Mouse (Mus musculus) midbrain, embryonic 13.5 days (tissue): ENCODE measurements around the gene Oard1. TPM values are rescaled to one million over a fixed set of nuclear protein-coding genes. Genes with fewer than 3 reads are reported as not detected.

Experiments
- ATAC-seq: fragments of 200-750 bp; cut with Nextera tagmentation; 2 replicates; pipeline ENCODE4 v1.8.0; 2017; ENCODE audit warnings: mild to moderate bottlenecking, moderate TSS enrichment, moderate library complexity
- H3K27ac ChIP-seq: fragments of 300-500 bp; sonication (generic); 2 replicates; pipeline ENCODE4 v1.5.1; 2015; ENCODE audit warnings: inconsistent platforms, mild to moderate bottlenecking, moderate library complexity
- H3K27me3 ChIP-seq: fragments of 300-500 bp; sonication (generic); 2 replicates; pipeline ENCODE4 v1.6.1; 2015; ENCODE audit warnings: mild to moderate bottlenecking, inconsistent platforms
- H3K36me3 ChIP-seq: fragments of 300-500 bp; sonication (generic); 2 replicates; pipeline ENCODE4 v1.6.1; 2015; ENCODE audit warnings: mild to moderate bottlenecking, inconsistent platforms
- H3K4me1 ChIP-seq: fragments of 300-500 bp; sonication (generic); replicated peaks from 2 replicates; pipeline ENCODE4 v1.6.1; 2015; ENCODE audit warnings: inconsistent platforms
- H3K4me2 ChIP-seq: fragments of 300-500 bp; sonication (generic); replicated peaks from 2 replicates; pipeline ENCODE4 v1.6.1; 2015; ENCODE audit warnings: moderate library complexity, mild to moderate bottlenecking, inconsistent platforms
- H3K4me3 ChIP-seq: fragments of 300-500 bp; sonication (generic); replicated peaks from 2 replicates; pipeline ENCODE4 v1.5.1; 2015; ENCODE audit warnings: mild to moderate bottlenecking, inconsistent platforms
- H3K9ac ChIP-seq: fragments of 300-500 bp; sonication (generic); replicated peaks from 2 replicates; pipeline ENCODE4 v1.6.1; 2015; ENCODE audit warnings: mild to moderate bottlenecking, inconsistent platforms
- H3K9me3 ChIP-seq: fragments of 300-500 bp; sonication (generic); 2 replicates; pipeline ENCODE4 v1.6.1; 2016; ENCODE audit warnings: mild to moderate bottlenecking, inconsistent platforms
- WGBS: fragments of 180-500 bp; shearing (Covaris S2); methylation state at CpG from one replicate; pipeline ENCODE4 v1.1.7; 2015; 5-methylcytosine and 5-hydroxymethylcytosine counted together
- polyA plus RNA-seq: library from polyadenylated mRNA; unstranded; fragments of >200 nt; fragmentation: Nextera tagmentation; extraction: Ambion mirVana; gene quantifications from 2 replicates; pipeline ENCODE4 v1.2.1, GENCODE M21; 2015

The Oard1 gene
- polyA plus RNA-seq, 1 experiment from 2014 or later: 65.6 TPM

DNA sequence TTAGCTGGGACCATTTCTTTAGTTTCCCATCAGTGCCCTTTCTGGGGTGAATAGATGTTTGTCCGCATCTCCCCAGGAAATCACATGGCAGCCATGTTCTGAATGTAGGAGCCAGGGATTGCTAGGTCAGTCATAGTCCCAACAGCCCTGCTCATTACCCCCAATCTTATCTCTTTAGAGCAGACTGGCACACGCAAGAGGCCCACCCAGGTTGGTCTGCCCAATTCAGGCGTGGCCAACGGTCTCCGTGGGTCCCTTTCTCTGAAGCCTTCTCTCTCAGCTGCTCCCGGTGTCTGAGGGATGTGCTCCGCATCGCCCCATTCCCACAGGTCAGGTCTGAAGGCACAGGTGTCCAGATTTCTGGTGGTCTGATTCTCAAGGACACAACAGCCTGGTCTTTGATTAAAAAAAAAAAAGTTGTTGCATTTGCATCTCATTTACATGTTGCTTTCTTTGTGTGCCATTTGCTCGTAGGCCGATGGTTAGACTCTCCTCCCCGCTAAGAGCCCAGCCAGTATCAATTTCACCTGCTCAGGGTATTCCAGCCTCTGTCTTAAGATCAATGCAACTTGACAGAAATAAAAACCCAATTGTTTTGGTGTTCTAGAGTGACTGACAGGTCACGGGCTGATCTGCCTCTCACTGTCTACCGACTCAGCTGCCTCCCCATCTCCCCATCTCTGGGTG lies 41.0 kb downstream of the Oard1 start:
- Histone ChIP-seq H3K4me2 (no peak overlapping the region), H3K9ac (no peak overlapping the region), H3K27me3 (no peaks in the 10 kb centered on the region), H3K9me3 (no peaks in the 10 kb centered on the region), H3K36me3 (no peaks in the 10 kb centered on the region), H3K4me1 (peaks cover 13% of the 10 kb centered on the region; the same call in 1 of the 2 replicates), H3K27ac (no peak overlapping the region), H3K4me3 (no peak overlapping the region)
- 74% methylated on average over 13 of the region's 13 CpGs for WGBS
- peak; percentile 22; the same call in 1 of the 2 replicates for ATAC-seq

DNA sequence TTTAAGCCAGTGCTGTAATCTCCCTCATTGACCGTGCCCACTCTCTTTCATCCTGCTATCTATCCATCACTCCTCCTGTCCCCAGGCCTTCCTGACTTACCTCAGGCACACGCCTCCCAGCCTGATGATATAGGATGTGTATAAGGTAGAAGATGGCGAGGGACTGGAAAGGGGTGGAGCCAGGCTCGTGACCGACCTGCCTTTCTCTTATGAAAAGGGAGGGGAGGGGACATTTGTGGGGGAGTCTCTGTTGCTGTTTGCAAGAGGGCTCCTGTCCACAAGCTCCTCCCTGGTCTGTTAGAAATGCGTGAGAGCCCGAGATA lies 41.5 kb downstream of the Oard1 start, which contains the start of gene Tspo2:
Tspo2 (minus strand) TSS at position 170 of the 323 bp plus-strand sequence.
- Histone ChIP-seq H3K4me3 (no peak within 1 kb of the TSS), H3K9me3 (no peaks in the 10 kb centered on the region), H3K36me3 (no peaks in the 10 kb centered on the region), H3K4me2 (no peak within 1 kb of the TSS), H3K27me3 (no peaks in the 10 kb centered on the region), H3K27ac (no peak within 1 kb of the TSS), H3K9ac (no peak within 1 kb of the TSS), H3K4me1 (peaks cover 13% of the 10 kb centered on the region; the same call in 1 of the 2 replicates)
- WGBS: 69% methylated on average over 7 of the region's 7 CpGs
- ATAC-seq: peak; percentile 47; the same call in 1 of the 2 replicates

DNA sequence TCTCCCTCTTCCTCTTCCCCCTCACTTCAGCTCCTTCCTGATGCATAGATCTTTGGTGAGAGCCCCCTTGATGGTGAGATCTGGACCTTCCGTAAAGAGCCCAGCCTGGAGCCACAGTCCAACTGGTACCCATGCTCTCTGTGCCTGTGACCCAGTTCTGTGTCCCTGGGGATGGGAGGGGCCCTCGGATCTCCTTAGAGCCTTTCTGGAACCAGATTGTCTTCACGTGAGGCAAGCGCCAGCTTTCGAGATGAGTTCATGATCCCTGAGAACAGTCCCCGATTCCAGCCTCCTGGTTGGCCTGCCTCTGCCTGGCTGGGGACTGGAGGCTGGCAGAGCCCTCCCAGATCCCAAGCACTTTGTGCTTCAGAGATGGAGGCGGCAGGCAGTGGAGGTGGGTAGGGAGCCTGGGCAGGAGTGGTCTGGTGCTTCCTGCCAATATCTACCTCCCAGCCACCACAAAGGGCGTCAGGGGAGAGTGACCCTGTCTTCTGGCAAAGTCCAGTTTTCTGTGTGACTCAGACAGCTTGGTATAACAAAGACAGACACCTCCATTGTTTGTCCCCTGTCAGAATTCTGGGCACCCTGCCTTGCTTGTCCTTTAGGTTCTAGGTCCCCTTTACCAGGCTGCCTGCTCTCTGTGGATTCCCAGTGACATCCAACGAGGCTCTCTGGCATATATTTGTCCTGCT lies 42.1 kb downstream of the Oard1 start:
- ATAC-seq: no peak
- no peak overlapping the region for H3K4me3 ChIP-seq
- H3K4me2 ChIP-seq: no peak overlapping the region
- WGBS: 60% methylated on average over 9 of the region's 9 CpGs
- H3K36me3 ChIP-seq: no peaks in the 10 kb centered on the region
- no peaks in the 10 kb centered on the region for H3K27me3 ChIP-seq
- no peak overlapping the region for H3K27ac ChIP-seq
- H3K9ac ChIP-seq: no peak overlapping the region
- peaks cover 13% of the 10 kb centered on the region; the same call in 1 of the 2 replicates for H3K4me1 ChIP-seq
- H3K9me3 ChIP-seq: no peaks in the 10 kb centered on the region

DNA sequence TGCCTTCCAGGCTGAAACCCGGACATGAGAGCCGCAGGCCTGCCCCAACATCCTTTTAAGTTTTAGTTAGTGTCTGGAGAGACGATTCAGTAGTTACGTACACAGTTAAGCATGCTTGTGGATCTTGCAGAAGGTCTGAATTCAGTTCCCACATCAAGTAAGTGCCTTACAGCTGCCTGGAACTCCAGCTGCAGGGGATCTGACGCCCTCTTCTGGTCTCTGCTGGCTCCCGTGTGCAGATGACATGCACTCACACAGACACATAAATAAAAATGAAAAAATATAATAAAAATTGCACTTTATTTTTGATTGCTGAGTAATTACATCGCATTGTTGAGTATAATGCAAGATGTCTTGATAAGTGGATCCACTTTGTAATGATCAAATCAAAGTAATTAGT lies 43.7 kb downstream of the Oard1 start:
- Histone ChIP-seq H3K27me3 (no peaks in the 10 kb centered on the region), H3K4me3 (no peak overlapping the region), H3K27ac (no peak overlapping the region), H3K36me3 (no peaks in the 10 kb centered on the region), H3K4me1 (peaks cover 13% of the 10 kb centered on the region; the same call in 1 of the 2 replicates), H3K9ac (no peak overlapping the region), H3K9me3 (no peaks in the 10 kb centered on the region), H3K4me2 (no peak overlapping the region)
- 77% methylated on average over 7 of the region's 7 CpGs for WGBS
- ATAC-seq: no peak

DNA sequence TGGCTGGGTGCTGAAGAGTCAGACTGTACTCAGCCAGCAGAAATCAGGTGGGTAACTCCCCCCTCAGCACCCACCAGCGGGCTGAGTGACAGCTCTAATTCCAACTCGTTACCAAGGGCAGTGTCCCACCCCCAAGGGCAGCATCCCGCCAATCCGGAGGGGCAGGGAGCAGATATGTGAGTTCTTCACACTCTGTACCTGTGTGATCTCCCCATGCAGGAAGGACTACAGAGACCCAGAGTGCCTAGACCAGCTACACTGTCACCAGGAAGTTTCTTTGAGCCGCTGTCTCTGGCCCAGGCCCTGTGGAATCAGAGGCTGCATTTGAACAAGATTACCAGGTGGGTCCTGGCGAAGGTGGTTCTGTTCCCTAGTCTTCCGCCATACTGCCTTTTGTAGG lies 44.4 kb downstream of the Oard1 start:
- WGBS: 60% methylated on average over 7 of the region's 7 CpGs

DNA sequence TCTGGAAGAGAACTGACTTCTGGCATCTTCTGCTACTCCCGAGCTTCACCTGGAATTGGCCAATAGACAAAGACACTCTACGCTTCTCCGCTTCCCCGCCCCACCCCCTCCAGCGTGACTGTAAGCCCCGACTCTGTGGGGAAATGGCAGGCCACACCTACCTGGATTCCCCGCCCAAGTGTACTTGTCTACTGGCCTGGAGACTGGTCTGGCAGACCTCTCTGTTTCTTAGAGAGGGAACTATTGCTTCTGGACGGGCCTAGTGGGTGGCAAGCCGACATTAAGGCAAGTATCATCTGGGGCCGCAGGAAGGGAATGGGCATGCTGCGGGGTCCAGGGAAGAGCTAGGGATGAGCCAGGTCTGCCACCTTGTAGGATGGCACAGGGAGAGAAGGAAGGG lies 44.9 kb downstream of the Oard1 start, which contains the start of gene Unc5cl:
Unc5cl (plus strand) TSS at position 214 of the 400 bp plus-strand sequence.
- Histone ChIP-seq H3K27ac (no peak within 1 kb of the TSS), H3K4me1 (peaks cover 13% of the 10 kb centered on the region; the same call in 1 of the 2 replicates), H3K4me3 (no peak within 1 kb of the TSS), H3K27me3 (no peaks in the 10 kb centered on the region), H3K36me3 (no peaks in the 10 kb centered on the region), H3K9ac (no peak within 1 kb of the TSS), H3K4me2 (no peak within 1 kb of the TSS), H3K9me3 (no peaks in the 10 kb centered on the region)
- 62% methylated on average over 11 of the region's 11 CpGs for whole genome bisulfite sequencing
- ATAC-seq: no peak

More for the DNA sequence above, 44.4 kb downstream of the Oard1 start:
- no peak overlapping the region for H3K4me2 ChIP-seq
- H3K27ac ChIP-seq: no peak overlapping the region
- ATAC-seq: no peak
- H3K36me3 ChIP-seq: no peaks in the 10 kb centered on the region
- no peaks in the 10 kb centered on the region for H3K9me3 ChIP-seq
- no peak overlapping the region for H3K4me3 ChIP-seq
- no peaks in the 10 kb centered on the region for H3K27me3 ChIP-seq
- H3K9ac ChIP-seq: no peak overlapping the region
- H3K4me1 ChIP-seq: peaks cover 13% of the 10 kb centered on the region; the same call in 1 of the 2 replicates

DNA sequence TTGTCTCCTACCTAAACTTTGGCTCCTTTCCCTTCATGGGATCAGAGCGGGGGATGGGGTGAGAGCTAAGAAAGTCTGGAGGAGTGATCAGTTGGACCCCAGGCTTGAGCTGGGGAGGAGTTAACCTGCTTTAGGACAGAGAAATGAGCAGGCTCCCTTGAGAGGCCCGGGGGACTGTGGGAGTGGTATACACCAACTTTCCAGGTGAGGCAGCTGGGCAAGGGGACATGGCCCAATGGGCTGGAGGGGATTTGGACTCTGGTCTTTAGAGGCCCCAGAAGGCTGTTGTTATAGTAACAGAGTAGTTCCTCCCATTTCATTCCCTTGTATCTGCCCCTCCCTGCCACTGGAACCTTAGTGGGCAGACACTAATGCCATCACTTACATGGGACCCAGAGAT lies 46.1 kb downstream of the Oard1 start:
- H3K4me1 ChIP-seq: peaks cover 13% of the 10 kb centered on the region; the same call in 1 of the 2 replicates
- H3K9ac ChIP-seq: no peak overlapping the region
- H3K27me3 ChIP-seq: no peaks in the 10 kb centered on the region
- H3K4me2 ChIP-seq: no peak overlapping the region
- H3K27ac ChIP-seq: no peak overlapping the region
- H3K36me3 ChIP-seq: no peaks in the 10 kb centered on the region
- 86% methylated on average over 2 of the region's 2 CpGs for WGBS
- H3K4me3 ChIP-seq: no peak overlapping the region
- H3K9me3 ChIP-seq: no peaks in the 10 kb centered on the region
- ATAC-seq: no peak

DNA sequence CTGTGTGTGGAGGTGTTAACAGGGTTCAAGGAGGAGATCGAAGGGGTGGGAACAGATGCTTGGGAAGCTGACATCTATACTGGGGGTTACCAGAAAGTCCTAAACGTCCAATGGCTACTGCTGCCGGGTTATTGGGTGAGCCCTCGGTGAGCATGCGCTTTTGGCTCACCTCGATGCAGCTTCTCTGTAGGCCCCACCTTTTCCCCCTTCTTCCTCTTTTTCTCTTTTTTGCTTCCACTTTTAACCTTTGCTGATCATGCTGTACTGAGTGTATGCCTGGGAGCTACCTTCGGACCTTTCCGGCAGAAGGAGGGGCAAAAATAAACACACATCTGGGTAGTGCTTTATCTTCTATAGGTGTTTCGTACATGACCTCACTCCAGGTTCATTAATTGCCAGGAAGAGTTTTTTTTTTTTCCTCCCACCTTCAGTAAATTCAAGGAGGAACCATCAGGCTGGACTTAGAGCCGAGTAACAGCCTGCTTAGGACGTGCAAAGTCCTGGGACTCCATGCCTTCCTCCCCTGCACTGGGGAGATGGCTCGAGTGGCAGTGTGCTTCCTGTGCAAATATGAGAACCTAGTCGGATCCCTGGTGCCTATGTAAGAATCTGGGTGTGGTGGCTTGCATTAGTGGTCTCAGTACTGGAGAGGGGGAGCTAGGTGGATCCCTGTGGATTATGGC lies 48.3 kb downstream of the Oard1 start:
- no peak overlapping the region for H3K27ac ChIP-seq
- ATAC-seq: no peak
- no peaks in the 10 kb centered on the region for H3K27me3 ChIP-seq
- no peak overlapping the region for H3K4me2 ChIP-seq
- no peaks in the 10 kb centered on the region for H3K36me3 ChIP-seq
- no peaks in the 10 kb centered on the region for H3K4me1 ChIP-seq
- WGBS: 90% methylated on average over 13 of the region's 13 CpGs
- no peak overlapping the region for H3K9ac ChIP-seq
- no peak overlapping the region for H3K4me3 ChIP-seq
- H3K9me3 ChIP-seq: no peaks in the 10 kb centered on the region

DNA sequence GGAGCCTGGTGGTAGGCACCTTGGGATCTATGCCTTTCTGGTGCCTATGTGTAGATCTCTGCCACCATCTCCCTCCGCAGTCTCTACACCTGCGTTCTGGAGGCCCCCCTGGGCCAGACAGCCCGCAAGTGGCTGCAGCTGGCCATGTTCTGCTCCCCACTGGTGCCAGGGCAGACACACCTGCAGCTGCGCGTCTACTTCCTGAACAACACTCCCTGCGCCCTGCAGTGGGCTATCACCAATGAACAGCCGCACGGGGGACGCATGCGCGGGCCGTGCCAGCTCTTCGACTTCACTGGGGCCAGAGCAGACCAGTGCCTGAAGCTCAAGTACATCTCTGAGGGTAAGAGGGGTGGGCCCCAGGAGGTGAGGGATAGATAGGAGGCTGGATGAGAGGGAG lies 52.3 kb downstream of the Oard1 start:
- H3K36me3 ChIP-seq: no peaks in the 10 kb centered on the region
- no peak overlapping the region for H3K27ac ChIP-seq
- WGBS: 93% methylated on average over 13 of the region's 13 CpGs
- H3K9me3 ChIP-seq: no peaks in the 10 kb centered on the region
- H3K4me1 ChIP-seq: no peaks in the 10 kb centered on the region; the same call in 1 of the 2 replicates
- no peak overlapping the region for H3K4me3 ChIP-seq
- no peak overlapping the region for H3K4me2 ChIP-seq
- no peak for ATAC-seq
- no peak overlapping the region for H3K9ac ChIP-seq
- peaks cover 4% of the 10 kb centered on the region for H3K27me3 ChIP-seq

DNA sequence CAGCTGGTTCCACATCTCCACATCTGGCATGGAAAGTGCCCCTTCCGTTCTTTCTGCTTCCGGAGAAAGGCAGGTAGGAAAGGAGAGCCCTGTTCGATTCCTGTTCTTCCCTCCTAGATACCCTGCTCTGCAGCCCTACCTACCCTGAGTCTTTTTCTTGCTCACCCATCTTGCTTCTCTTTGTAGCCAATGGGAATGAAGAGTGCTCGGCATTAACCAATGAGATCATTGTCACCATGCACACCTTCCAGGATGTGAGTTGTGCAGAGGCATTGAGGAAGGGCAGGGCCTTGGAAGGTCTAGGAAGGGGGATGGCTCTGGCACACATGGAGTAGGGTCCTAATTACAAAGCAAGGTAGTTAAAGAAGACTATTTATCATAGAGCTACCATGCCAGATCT lies 53.6 kb downstream of the Oard1 start:
- H3K36me3 ChIP-seq: no peaks in the 10 kb centered on the region
- H3K9me3 ChIP-seq: no peaks in the 10 kb centered on the region
- H3K27ac ChIP-seq: no peak overlapping the region
- no peaks in the 10 kb centered on the region; the same call in 1 of the 2 replicates for H3K4me1 ChIP-seq
- no peak overlapping the region for H3K4me3 ChIP-seq
- no peak for ATAC-seq
- no peak overlapping the region for H3K4me2 ChIP-seq
- 86% methylated on average over 4 of the region's 4 CpGs for WGBS
- peaks cover 8% of the 10 kb centered on the region for H3K27me3 ChIP-seq
- no peak overlapping the region for H3K9ac ChIP-seq
